Mouse (Mus musculus): Measurements from ENCODE around the gene Slc47a1. TPM values are rescaled to one million over a fixed set of nuclear protein-coding genes. Genes with fewer than 3 reads are reported as not detected.

Slc47a1 gene
- total RNA-seq, 2 experiments from 2014 or later: 19.1 to 22.9 TPM

GRCm38 (mm10) chr11:61385725-61386124 is 7.6 kb upstream of the Slc47a1 start:
- no peak for DNase-seq
- intact Hi-C loops (cut with DNase I): loop anchor here (2.0 to 5.0 kb wide), 2 partner anchors 37 to 193 kb away; no protein-coding TSS in a partner anchor

GRCm38 (mm10) chr11:61381272-61381671 is 3.1 kb upstream of the Slc47a1 start:
- intact Hi-C loops (cut with DNase I): no loop called here
- DNase-seq: no peak

- no peak for DNase-seq
- intact Hi-C loops (cut with DNase I): no loop called here
Measured at GRCm38 (mm10) chr11:61378651-61379050, 506 bp upstream of the Slc47a1 start.

GRCm38 (mm10) chr11:61368668-61369067 is 9.5 kb downstream of the Slc47a1 start:
- DNase-seq: no peak
- intact Hi-C loops (cut with DNase I): no loop called here

GRCm38 (mm10) chr11:61366517-61367273 is 11.4 kb downstream of the Slc47a1 start:
- intact Hi-C loops (cut with DNase I): no loop called here
- no peak for DNase-seq

- intact Hi-C loops (cut with DNase I): no loop called here
- DNase-seq: no peak
Measured at GRCm38 (mm10) chr11:61365938-61366337, 12.2 kb downstream of the Slc47a1 start.

- no peak for DNase-seq
- intact Hi-C loops (cut with DNase I): no loop called here
Measured at GRCm38 (mm10) chr11:61364096-61364495, 14.0 kb downstream of the Slc47a1 start.

GRCm38 (mm10) chr11:61361515-61362190 is 16.5 kb downstream of the Slc47a1 start:
- intact Hi-C loops (cut with DNase I): no loop called here
- no peak for DNase-seq

- intact Hi-C loops (cut with DNase I): no loop called here
Measured at GRCm38 (mm10) chr11:61356600-61356999, 21.5 kb downstream of the Slc47a1 start.

GRCm38 (mm10) chr11:61356111-61356510 is 22.0 kb downstream of the Slc47a1 start:
- intact Hi-C loops (cut with DNase I): no loop called here
- DNase-seq: no peak

More at GRCm38 (mm10) chr11:61356600-61356999, 21.5 kb downstream of the Slc47a1 start:
- no peak for DNase-seq

- intact Hi-C loops (cut with DNase I): no loop called here
- no peak for DNase-seq
Measured at GRCm38 (mm10) chr11:61355351-61355750, 22.8 kb downstream of the Slc47a1 start.

- no peak for DNase-seq
- intact Hi-C loops (cut with DNase I): no loop called here
Measured at GRCm38 (mm10) chr11:61354346-61354745, 23.8 kb downstream of the Slc47a1 start.

GRCm38 (mm10) chr11:61353038-61353437 is 25.1 kb downstream of the Slc47a1 start:
- intact Hi-C loops (cut with DNase I): no loop called here
- DNase-seq: no peak

GRCm38 (mm10) chr11:61352138-61352651 is 25.9 kb downstream of the Slc47a1 start:
- no peak for DNase-seq
- intact Hi-C loops (cut with DNase I): no loop called here

GRCm38 (mm10) chr11:61349337-61349736 is 28.8 kb downstream of the Slc47a1 start:
- peak; percentile 38 to 50 for DNase-seq
- intact Hi-C loops (cut with DNase I): loop anchor here (2.0 to 5.0 kb wide), 4 partner anchors 37 to 158 kb away; partner anchors contain the start of gene B9d1

GRCm38 (mm10) chr11:61346133-61346532 is 32.0 kb downstream of the Slc47a1 start:
- DNase-seq: no peak
- intact Hi-C loops (cut with DNase I): loop anchor here (5.0 kb wide), 2 partner anchors 149 to 161 kb away; partner anchors contain the start of gene B9d1

- no peak for DNase-seq
- intact Hi-C loops (cut with DNase I): no loop called here
Measured at GRCm38 (mm10) chr11:61342505-61343420, 35.4 kb downstream of the Slc47a1 start, which contains the start of gene Slc47a2. Slc47a2 (minus strand) TSS chr11:61342860.

- intact Hi-C loops (cut with DNase I): no loop called here
- DNase-seq: no peak
Measured at GRCm38 (mm10) chr11:61341971-61342370, 36.2 kb downstream of the Slc47a1 start.

GRCm38 (mm10) chr11:61341233-61341632 is 36.9 kb downstream of the Slc47a1 start:
- no peak for DNase-seq
- intact Hi-C loops (cut with DNase I): no loop called here

- DNase-seq: no peak
- intact Hi-C loops (cut with DNase I): no loop called here
Measured at GRCm38 (mm10) chr11:61340374-61340773, 37.8 kb downstream of the Slc47a1 start.
